In the genomic region with DNA sequence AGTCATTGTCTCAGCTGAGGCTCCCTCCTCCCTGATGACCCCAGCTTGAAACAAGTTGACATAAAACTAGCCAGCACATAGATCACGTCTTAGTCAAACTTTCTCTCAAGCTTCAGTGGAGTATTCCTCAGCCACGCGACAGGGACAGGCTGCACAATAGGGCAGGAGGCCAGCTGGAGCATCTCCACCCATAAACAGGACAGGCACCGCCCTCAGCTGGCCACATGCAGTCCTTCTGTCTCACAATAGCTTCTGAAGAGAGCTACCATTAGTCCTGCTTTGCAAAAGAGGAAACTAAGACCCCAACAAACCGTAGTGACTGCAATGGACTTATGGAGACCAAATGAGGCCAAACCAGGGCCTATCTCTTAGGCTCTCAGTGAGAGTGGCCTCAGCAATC, we compare ENCODE assay signal across 8 mouse cellular contexts. TPM values are rescaled to one million over a fixed set of nuclear protein-coding genes. Genes with fewer than 3 reads are reported as not detected.
DNase-seq lines count a peak whose midpoint lies in the region; ATAC-seq and TF ChIP-seq lines count a peak whose summit lies in the region.

No protein-coding gene starts in this region.

- H3K27ac ChIP-seq in bone marrow macrophage, adult 2 months (ENCODE audit: insufficient read depth, low read depth, low read length) = peak overlapping the region; percentile 4; the same call in 1 of the 2 replicates
- no peak overlapping the region for H3K27ac ChIP-seq in lung, embryonic 14.5 days (ENCODE audit: low read depth)
- no peak overlapping the region for H3K27ac ChIP-seq in hindbrain, embryonic 10.5 days

- WGBS in lung, embryonic 14.5 days = 45% methylated on average over 5 of the region's 5 CpGs
- 79% methylated on average over 5 of the region's 5 CpGs for WGBS in hindbrain, embryonic 10.5 days

- H3K4me3 ChIP-seq in megakaryocyte, embryonic 14.5 days (replicated peaks) = peak overlapping the region; percentile 66
- peak overlapping the region; percentile 23; the same call in 1 of the 2 replicates for H3K4me3 ChIP-seq in bone marrow macrophage, adult 2 months (ENCODE audit: insufficient read depth, low read length)
- H3K4me3 ChIP-seq in lung, embryonic 14.5 days (ENCODE audit: low read depth, low read length) = no peak overlapping the region
- no peak overlapping the region for H3K4me3 ChIP-seq in hindbrain, embryonic 10.5 days

- no peak for TF ChIP-seq CTCF in bone marrow macrophage, adult 2 months (IDR thresholded peaks at IDR 0.05; ENCODE audit: low read depth, low read length)
- peak; percentile 4; the same call in 1 of the 2 replicates for TF ChIP-seq CTCF in lung, embryonic 14.5 days (IDR thresholded peaks at IDR 0.05; ENCODE audit: low read depth)

- H3K9ac ChIP-seq in lung, embryonic 14.5 days = no peak overlapping the region

- peaks cover 25% of the 10 kb centered on the region for H3K4me1 ChIP-seq in megakaryocyte, embryonic 14.5 days
- H3K4me1 ChIP-seq in bone marrow macrophage, adult 2 months (ENCODE audit: control insufficient read depth, insufficient read depth, low read length) = peaks cover 16% of the 10 kb centered on the region
- H3K4me1 ChIP-seq in lung, embryonic 14.5 days (ENCODE audit: insufficient read depth) = no peaks in the 10 kb centered on the region
- no peaks in the 10 kb centered on the region; the same call in 1 of the 2 replicates for H3K4me1 ChIP-seq in hindbrain, embryonic 10.5 days (replicated peaks)

- H3K27me3 ChIP-seq in megakaryocyte, embryonic 14.5 days (replicated peaks) = peaks cover 16% of the 10 kb centered on the region
- no peaks in the 10 kb centered on the region for H3K27me3 ChIP-seq in lung, embryonic 14.5 days (ENCODE audit: insufficient read depth, low read length)
- H3K27me3 ChIP-seq in hindbrain, embryonic 10.5 days (ENCODE audit: insufficient read depth, poor library complexity, severe bottlenecking) = no peaks in the 10 kb centered on the region

- no peak for TF ChIP-seq POLR2A in bone marrow macrophage, adult 2 months (IDR thresholded peaks at IDR 0.05; ENCODE audit: borderline replicate concordance, low read depth, low read length)

- no peak overlapping the region for H3K4me2 ChIP-seq in lung, embryonic 14.5 days

- peaks cover 3% of the 10 kb centered on the region for H3K36me3 ChIP-seq in megakaryocyte, embryonic 14.5 days (replicated peaks; ENCODE audit: low read length)
- peaks cover 3% of the 10 kb centered on the region; the same call in 1 of the 2 replicates for H3K36me3 ChIP-seq in lung, embryonic 14.5 days (ENCODE audit: insufficient read depth)
- peaks cover 7% of the 10 kb centered on the region; the same call in 1 of the 2 replicates for H3K36me3 ChIP-seq in hindbrain, embryonic 10.5 days

- ATAC-seq in megakaryocyte, adult 5-6 weeks (ENCODE audit: poor library complexity, severe bottlenecking) = no peak
- ATAC-seq in lung, embryonic 14.5 days (ENCODE audit: insufficient read depth) = no peak; the same call in 1 of the 2 replicates

- peak; percentile 56 for DNase-seq in heart, adult 8-10 months (ENCODE audit: low spot score)
- peak; percentile 60 for DNase-seq in lung, embryonic 14.5 days
- DNase-seq in hindbrain, embryonic 10.5 days (ENCODE audit: low spot score) = no peak
- DNase-seq in natural killer cell, adult 2 months (ENCODE audit: low spot score in 2 of 2) = no peak
- no peak for DNase-seq in right cerebral cortex, postnatal 4 days

- 0 out of 2 replicates have a peak, but pooled peaks cover 5% of the 10 kb centered on the region for H3K9me3 ChIP-seq in megakaryocyte, embryonic 14.5 days
- H3K9me3 ChIP-seq in lung, embryonic 14.5 days (ENCODE audit: low read depth, low read length) = no peaks in the 10 kb centered on the region
- no peaks in the 10 kb centered on the region for H3K9me3 ChIP-seq in hindbrain, embryonic 10.5 days

RNA-seq across cellular contexts. Expression of gene Treh, which starts 27.6 kb away (rescaled TPM):
- polyA plus RNA-seq in megakaryocyte, embryonic 14.5 days (2012; ENCODE audit: insufficient read depth, low replicate concordance) = not detected in 2 replicates
- total RNA-seq in megakaryocyte, adult 5-6 weeks (2015) = not detected in 2 replicates
- total RNA-seq in megakaryocyte, adult 5-6 weeks (2017) = not detected in 2 replicates
- not detected in 2 replicates for polyA plus RNA-seq in bone marrow macrophage, adult 2 months (2012; ENCODE audit: insufficient read depth, insufficient read length, missing spikeins)
- total RNA-seq in heart, adult 8-10 months (2022) = not detected
- polyA plus RNA-seq in lung, embryonic 14.5 days (2014; fragmentation: Nextera tagmentation; extraction: Ambion mirVana) = not detected in 2 replicates
- polyA plus RNA-seq in hindbrain, embryonic 10.5 days (2016; fragmentation: Nextera tagmentation; extraction: Ambion mirVana) = not detected in 2 replicates

RNA-seq across cellular contexts. Expression of gene Ddx6, which starts 40.8 kb away (rescaled TPM):
- polyA plus RNA-seq in megakaryocyte, embryonic 14.5 days (2012; ENCODE audit: insufficient read depth, low replicate concordance) = 4.1 and 10.8 TPM in 2 replicates
- total RNA-seq in megakaryocyte, adult 5-6 weeks (2015) = 57.1 and 60.2 TPM in 2 replicates
- 71.2 and 88.8 TPM in 2 replicates for total RNA-seq in megakaryocyte, adult 5-6 weeks (2017)
- polyA plus RNA-seq in bone marrow macrophage, adult 2 months (2012; ENCODE audit: insufficient read depth, insufficient read length, missing spikeins) = 111 and 122 TPM in 2 replicates
- 10 to 100 TPM; 78.5 to 93.2 (median 88.8) TPM for total RNA-seq in heart, adult 8-10 months (2022)
- 21.6 and 23.0 TPM in 2 replicates for polyA plus RNA-seq in lung, embryonic 14.5 days (2014; fragmentation: Nextera tagmentation; extraction: Ambion mirVana)
- 16.8 and 21.0 TPM in 2 replicates for polyA plus RNA-seq in hindbrain, embryonic 10.5 days (2016; fragmentation: Nextera tagmentation; extraction: Ambion mirVana)

Comparison
In these comparisons a context has a peak if more than half of its experiments do, and no peak if none do; other contexts are left out.
1. H3K4me3 ChIP-seq: peak in megakaryocyte, embryonic 14.5 days (single experiment) and bone marrow macrophage, adult 2 months (single experiment); none in lung, embryonic 14.5 days (single experiment) and hindbrain, embryonic 10.5 days (single experiment).
2. DNase-seq: peak in heart, adult 8-10 months (single experiment) and lung, embryonic 14.5 days (single experiment); none in hindbrain, embryonic 10.5 days (single experiment), natural killer cell, adult 2 months (0 of 2) and right cerebral cortex, postnatal 4 days (single experiment).